Mouse (Mus musculus): ENCODE results near the gene Ipmk. TPM values are rescaled to one million over a fixed set of nuclear protein-coding genes. Genes with fewer than 3 reads are reported as not detected.

Gene Ipmk
- total RNA-seq (2015) (46.7 and 49.8 TPM in 2 replicates), total RNA-seq (2017) (53.6 and 55.4 TPM in 2 replicates)

- peak; percentile 64 for ATAC-seq (ENCODE audit: poor library complexity, severe bottlenecking)
Measured at GRCm38 (mm10) chr10:71347509-71347949, at the start of gene Ipmk. Gene Ipmk (plus strand): TSS chr10:71347763.

GRCm38 (mm10) chr10:71300161-71300560, 47.4 kb upstream of the Ipmk start:
- no peak for ATAC-seq (ENCODE audit: poor library complexity, severe bottlenecking)

GRCm38 (mm10) chr10:71302490-71302889, 45.1 kb upstream of the Ipmk start:
- peak; percentile 53 for ATAC-seq (ENCODE audit: poor library complexity, severe bottlenecking)

GRCm38 (mm10) chr10:71306190-71306589, 41.4 kb upstream of the Ipmk start:
- peak; percentile 89 for ATAC-seq (ENCODE audit: poor library complexity, severe bottlenecking)

- ATAC-seq (ENCODE audit: poor library complexity, severe bottlenecking) = peak; percentile 30; the same call in 1 of the 2 replicates
Measured at GRCm38 (mm10) chr10:71306759-71307158, 40.8 kb upstream of the Ipmk start.

- ATAC-seq (ENCODE audit: poor library complexity, severe bottlenecking) = 0 out of 2 replicates have a peak, but pooled peaks have one; percentile 12
Measured at GRCm38 (mm10) chr10:71308199-71308598, 39.4 kb upstream of the Ipmk start.

- ATAC-seq (ENCODE audit: poor library complexity, severe bottlenecking) = no peak
Measured at GRCm38 (mm10) chr10:71310288-71310687, 37.3 kb upstream of the Ipmk start.

GRCm38 (mm10) chr10:71314596-71314995, 33.0 kb upstream of the Ipmk start:
- no peak for ATAC-seq (ENCODE audit: poor library complexity, severe bottlenecking)

GRCm38 (mm10) chr10:71316056-71316455, 31.5 kb upstream of the Ipmk start:
- no peak for ATAC-seq (ENCODE audit: poor library complexity, severe bottlenecking)

- no peak for ATAC-seq (ENCODE audit: poor library complexity, severe bottlenecking)
Measured at GRCm38 (mm10) chr10:71316497-71316896, 31.1 kb upstream of the Ipmk start.

- no peak for ATAC-seq (ENCODE audit: poor library complexity, severe bottlenecking)
Measured at GRCm38 (mm10) chr10:71323669-71324068, 23.9 kb upstream of the Ipmk start.

GRCm38 (mm10) chr10:71326123-71326522, 21.4 kb upstream of the Ipmk start:
- ATAC-seq (ENCODE audit: poor library complexity, severe bottlenecking) = no peak

GRCm38 (mm10) chr10:71326789-71327188, 20.8 kb upstream of the Ipmk start:
- ATAC-seq (ENCODE audit: poor library complexity, severe bottlenecking) = peak; percentile 89

GRCm38 (mm10) chr10:71327386-71327785, 20.2 kb upstream of the Ipmk start:
- ATAC-seq (ENCODE audit: poor library complexity, severe bottlenecking) = no peak

- no peak for ATAC-seq (ENCODE audit: poor library complexity, severe bottlenecking)
Measured at GRCm38 (mm10) chr10:71328382-71328781, 19.2 kb upstream of the Ipmk start.

GRCm38 (mm10) chr10:71328870-71329269, 18.7 kb upstream of the Ipmk start:
- ATAC-seq (ENCODE audit: poor library complexity, severe bottlenecking) = no peak

- ATAC-seq (ENCODE audit: poor library complexity, severe bottlenecking) = no peak
Measured at GRCm38 (mm10) chr10:71329295-71329694, 18.3 kb upstream of the Ipmk start.

- ATAC-seq (ENCODE audit: poor library complexity, severe bottlenecking) = no peak
Measured at GRCm38 (mm10) chr10:71330070-71330469, 17.5 kb upstream of the Ipmk start.

- no peak for ATAC-seq (ENCODE audit: poor library complexity, severe bottlenecking)
Measured at GRCm38 (mm10) chr10:71331908-71332307, 15.7 kb upstream of the Ipmk start.

- no peak for ATAC-seq (ENCODE audit: poor library complexity, severe bottlenecking)
Measured at GRCm38 (mm10) chr10:71332376-71332775, 15.2 kb upstream of the Ipmk start.

GRCm38 (mm10) chr10:71332859-71333258, 14.7 kb upstream of the Ipmk start:
- no peak for ATAC-seq (ENCODE audit: poor library complexity, severe bottlenecking)

- no peak for ATAC-seq (ENCODE audit: poor library complexity, severe bottlenecking)
Measured at GRCm38 (mm10) chr10:71337733-71338132, 9.8 kb upstream of the Ipmk start.

GRCm38 (mm10) chr10:71338156-71338905, 9.2 kb upstream of the Ipmk start:
- no peak for ATAC-seq (ENCODE audit: poor library complexity, severe bottlenecking)

Data from megakaryocyte, adult 5-6 weeks (primary cell).